Mouse (Mus musculus) midbrain, embryonic 14.5 days (tissue): Measurements from ENCODE around the gene Tsc22d3. TPM values are rescaled to one million over a fixed set of nuclear protein-coding genes. Genes with fewer than 3 reads are reported as not detected.

Experiments used
- ATAC-seq: fragments of 200-750 bp; cut with Nextera tagmentation; 2 replicates; pipeline ENCODE4 v1.8.0; 2017; ENCODE audit warnings: moderate number of reproducible peaks, moderate library complexity; ENCODE audit not compliant: low FRiP score, low TSS enrichment
- DNase-seq: peaks from one replicate; pipeline ENCODE4 v3.0.0-alpha.2; 2015
- H3K27ac ChIP-seq: fragments of 300-500 bp; sonication (generic); replicated peaks from 2 replicates; pipeline ENCODE4 v1.5.1; 2014; ENCODE audit warnings: mild to moderate bottlenecking, low read depth, low read length, moderate library complexity
- H3K27me3 ChIP-seq: fragments of 300-500 bp; sonication (generic); 2 replicates; pipeline ENCODE4 v1.6.1; 2014; ENCODE audit warnings: low read length, control low read depth, mixed read lengths; ENCODE audit not compliant: control insufficient read depth, insufficient read depth
- H3K36me3 ChIP-seq: fragments of 300-500 bp; sonication (generic); 2 replicates; pipeline ENCODE4 v1.6.1; 2014; ENCODE audit warnings: low read length, control low read depth; ENCODE audit not compliant: control insufficient read depth, insufficient read depth
- H3K4me1 ChIP-seq: fragments of 300-500 bp; sonication (generic); 2 replicates; pipeline ENCODE4 v1.6.1; 2014; ENCODE audit warnings: mild to moderate bottlenecking, antibody characterized with exemption, low read length, control low read depth; ENCODE audit not compliant: control insufficient read depth, insufficient read depth
- H3K4me2 ChIP-seq: fragments of 300-500 bp; sonication (generic); 2 replicates; pipeline ENCODE4 v1.6.1; 2014; ENCODE audit warnings: mild to moderate bottlenecking, low read length, moderate library complexity
- H3K4me3 ChIP-seq: fragments of 300-500 bp; sonication (generic); replicated peaks from 2 replicates; pipeline ENCODE4 v1.5.1; 2014; ENCODE audit warnings: low read depth, low read length
- H3K9ac ChIP-seq: fragments of 300-500 bp; sonication (generic); replicated peaks from 2 replicates; pipeline ENCODE4 v1.6.1; 2014; ENCODE audit warnings: mild to moderate bottlenecking, low read length, moderate library complexity
- H3K9me3 ChIP-seq: fragments of 300-500 bp; sonication (generic); 2 replicates; pipeline ENCODE4 v1.6.1; 2016; ENCODE audit warnings: low read length, control low read depth, mixed read lengths; ENCODE audit not compliant: control insufficient read depth
- WGBS: fragments of 180-500 bp; shearing (Covaris S2); extraction: QIAGEN DNeasy Blood & Tissue Kit; methylation state at CpG from one replicate; pipeline ENCODE4 v1.1.7; 2014; 5-methylcytosine and 5-hydroxymethylcytosine counted together
- polyA plus RNA-seq: library from polyadenylated mRNA; unstranded; fragments of >200 nt; fragmentation: Nextera tagmentation; extraction: Ambion mirVana; gene quantifications from 2 replicates; pipeline ENCODE4 v1.2.1, GENCODE M21; 2014

The Tsc22d3 gene
- polyA plus RNA-seq, 1 experiment from 2014 or later = 127 TPM

DNA sequence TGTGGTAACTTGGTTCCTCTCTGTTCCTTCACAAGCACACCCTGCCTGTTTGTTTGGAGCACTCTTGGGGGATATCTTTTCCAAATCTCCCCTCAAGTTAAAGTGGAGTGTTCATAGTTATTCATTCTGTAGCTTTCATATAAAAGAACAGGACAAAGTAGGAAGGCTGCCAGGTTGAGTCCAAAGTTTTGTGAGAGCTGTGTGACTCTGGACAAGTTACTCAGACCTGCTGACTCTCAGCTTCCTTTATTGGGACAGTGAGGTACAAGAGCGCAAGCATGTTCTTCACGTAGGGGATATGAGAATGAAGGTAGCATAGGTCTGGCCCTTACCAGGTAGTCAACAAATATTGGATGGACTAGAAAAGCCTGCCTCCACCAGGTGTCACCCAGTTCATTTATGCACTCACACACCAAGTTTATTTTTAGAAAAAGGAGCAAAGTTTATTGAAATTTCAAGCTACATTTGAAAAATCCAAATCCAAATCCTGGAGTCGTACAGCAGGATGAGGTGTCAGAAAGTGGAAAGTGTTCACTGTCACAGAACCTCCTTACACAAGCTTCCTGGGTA lies 61.3 kb downstream of the Tsc22d3 start:
- no peak overlapping the region for H3K9ac ChIP-seq
- no peak overlapping the region for H3K27ac ChIP-seq
- H3K36me3 ChIP-seq = no peaks in the 10 kb centered on the region
- peaks cover 3% of the 10 kb centered on the region; the same call in 1 of the 2 replicates for H3K27me3 ChIP-seq
- no peak for ATAC-seq
- DNase-seq = no peak
- H3K4me2 ChIP-seq = no peak overlapping the region
- WGBS = 93% methylated on average over 3 of the region's 3 CpGs
- H3K4me1 ChIP-seq = no peaks in the 10 kb centered on the region
- no peaks in the 10 kb centered on the region for H3K9me3 ChIP-seq
- no peak overlapping the region for H3K4me3 ChIP-seq

DNA sequence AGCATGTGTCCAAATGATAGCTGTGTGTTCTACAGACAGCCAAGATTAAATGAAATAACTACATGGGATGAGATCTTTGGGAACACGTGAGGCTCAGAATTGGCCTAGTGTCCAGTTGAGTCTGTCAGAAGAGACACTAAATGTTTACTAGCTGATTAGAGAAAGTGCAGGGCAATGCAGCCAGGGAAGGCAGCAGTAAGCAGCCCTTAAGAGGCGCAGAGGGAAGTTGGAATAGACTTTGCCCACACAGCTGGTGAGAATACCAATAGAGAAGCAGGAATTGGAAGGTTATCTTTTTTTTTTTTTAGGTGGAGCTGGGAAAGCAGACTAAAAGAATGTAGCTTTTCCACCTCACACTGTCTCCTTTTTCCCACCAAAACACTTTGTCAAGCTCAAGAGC lies 61.8 kb downstream of the Tsc22d3 start:
- WGBS = 80% methylated on average over 2 of the region's 2 CpGs
- ATAC-seq = no peak
- H3K27me3 ChIP-seq = no peaks in the 10 kb centered on the region

DNA sequence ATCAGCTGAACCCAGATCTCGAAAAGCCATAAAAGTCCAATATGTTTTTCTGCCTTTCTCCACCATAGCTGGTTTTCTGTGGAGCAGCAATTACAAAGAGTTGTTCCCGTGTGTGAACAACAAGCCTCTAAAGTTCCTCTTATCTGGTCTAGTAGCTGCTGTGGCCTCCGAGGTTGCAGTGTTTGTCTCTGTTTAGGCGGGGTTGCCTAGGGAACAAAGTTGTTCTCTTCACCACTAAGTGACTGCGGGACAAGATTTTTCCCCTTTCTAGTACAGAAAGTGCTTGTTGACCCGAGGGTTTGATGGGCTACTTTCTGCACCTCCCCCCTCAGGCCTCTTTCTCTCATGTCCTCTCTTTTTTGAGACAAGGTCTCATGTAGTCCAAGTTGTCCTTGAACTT lies 62.8 kb downstream of the Tsc22d3 start:
- Histone ChIP-seq H3K4me2 (no peak overlapping the region), H3K27me3 (no peaks in the 10 kb centered on the region), H3K9me3 (no peaks in the 10 kb centered on the region), H3K9ac (no peak overlapping the region), H3K36me3 (no peaks in the 10 kb centered on the region), H3K4me1 (no peaks in the 10 kb centered on the region), H3K27ac (no peak overlapping the region), H3K4me3 (no peak overlapping the region)
- ATAC-seq (no peak), DNase-seq (no peak)
- WGBS = 50% methylated on average over 6 of the region's 6 CpGs

More for the DNA sequence above, 61.8 kb downstream of the Tsc22d3 start:
- DNase-seq = no peak
- no peak overlapping the region for H3K4me2 ChIP-seq
- no peak overlapping the region for H3K9ac ChIP-seq
- no peaks in the 10 kb centered on the region for H3K9me3 ChIP-seq
- no peaks in the 10 kb centered on the region for H3K36me3 ChIP-seq
- no peak overlapping the region for H3K4me3 ChIP-seq
- no peaks in the 10 kb centered on the region for H3K4me1 ChIP-seq
- H3K27ac ChIP-seq = no peak overlapping the region

DNA sequence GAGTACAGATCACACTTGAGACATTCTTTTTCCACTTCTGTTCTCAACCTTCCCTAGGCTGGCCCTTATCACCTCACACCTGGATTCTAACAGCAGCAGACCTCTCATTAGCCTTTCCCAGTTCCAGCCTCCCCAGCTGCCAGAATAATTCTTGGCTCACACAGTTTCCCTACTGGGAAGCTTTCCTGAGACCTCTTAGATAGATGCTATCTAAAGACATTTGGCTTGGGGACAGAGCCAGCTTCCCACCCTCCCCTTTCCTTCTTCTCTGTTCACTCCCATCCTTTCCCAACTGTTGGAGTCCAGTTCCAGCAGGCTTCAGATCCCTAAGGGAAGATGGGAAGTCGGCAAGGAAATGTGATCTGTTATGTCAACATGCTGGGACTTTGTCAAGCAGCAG lies 65.0 kb downstream of the Tsc22d3 start:
- Histone ChIP-seq H3K27me3 (no peaks in the 10 kb centered on the region), H3K36me3 (no peaks in the 10 kb centered on the region), H3K9me3 (no peaks in the 10 kb centered on the region), H3K4me1 (no peaks in the 10 kb centered on the region), H3K9ac (no peak overlapping the region), H3K4me3 (no peak overlapping the region), H3K27ac (no peak overlapping the region), H3K4me2 (no peak overlapping the region)
- no peak for DNase-seq
- no peak for ATAC-seq
- 64% methylated on average over 1 of the region's 1 CpGs for WGBS

DNA sequence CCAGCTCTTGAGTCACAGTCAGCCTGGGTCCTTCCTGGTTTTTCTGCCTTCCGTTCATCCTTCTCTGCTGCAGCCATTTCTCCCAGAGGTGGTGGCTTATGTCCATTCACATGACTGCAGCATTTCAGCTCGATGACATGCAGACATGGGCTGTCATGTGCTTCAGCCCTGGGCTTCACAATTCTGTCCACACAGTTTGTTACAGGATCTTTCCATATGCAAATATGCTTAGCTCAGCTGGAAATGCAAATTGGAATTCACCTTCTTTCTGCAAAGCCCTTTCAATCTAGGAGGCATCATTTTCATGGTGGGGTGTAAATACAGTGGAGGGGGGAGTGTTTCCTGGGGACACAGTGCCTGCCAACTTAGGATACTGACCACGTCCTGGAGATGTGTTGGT lies 66.2 kb downstream of the Tsc22d3 start:
- DNase-seq (no peak), ATAC-seq (no peak)
- H3K27ac ChIP-seq = no peak overlapping the region
- 57% methylated on average over 3 of the region's 3 CpGs for WGBS
- H3K4me2 ChIP-seq = no peak overlapping the region
- H3K9me3 ChIP-seq = no peaks in the 10 kb centered on the region
- H3K9ac ChIP-seq = no peak overlapping the region
- no peak overlapping the region for H3K4me3 ChIP-seq
- H3K36me3 ChIP-seq = no peaks in the 10 kb centered on the region
- no peaks in the 10 kb centered on the region for H3K27me3 ChIP-seq
- H3K4me1 ChIP-seq = no peaks in the 10 kb centered on the region

DNA sequence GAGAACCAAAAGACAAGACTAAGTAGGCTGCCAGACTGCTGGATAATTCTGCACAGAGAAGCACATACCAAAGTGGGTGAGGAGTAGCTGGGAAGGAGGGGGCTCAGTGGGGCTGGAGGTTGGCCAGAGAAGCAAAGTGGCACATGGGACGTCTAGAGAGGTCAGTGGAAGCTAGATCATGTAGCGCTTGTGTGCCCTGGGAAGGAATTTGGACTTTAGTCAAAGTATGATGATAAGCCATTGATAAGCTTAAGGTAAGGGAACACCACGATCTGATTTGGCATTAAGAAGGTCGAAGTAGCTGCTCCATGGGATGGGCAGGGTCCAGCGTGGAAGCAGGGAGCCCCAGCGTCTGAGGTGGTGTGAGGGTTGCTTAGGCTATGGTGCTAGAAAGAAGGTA lies 68.1 kb downstream of the Tsc22d3 start:
- Histone ChIP-seq H3K9ac (no peak overlapping the region), H3K27me3 (no peaks in the 10 kb centered on the region), H3K4me1 (no peaks in the 10 kb centered on the region), H3K4me2 (no peak overlapping the region), H3K27ac (no peak overlapping the region), H3K4me3 (no peak overlapping the region), H3K36me3 (no peaks in the 10 kb centered on the region), H3K9me3 (no peaks in the 10 kb centered on the region)
- no peak for DNase-seq
- no peak for ATAC-seq
- 87% methylated on average over 6 of the region's 6 CpGs for WGBS

DNA sequence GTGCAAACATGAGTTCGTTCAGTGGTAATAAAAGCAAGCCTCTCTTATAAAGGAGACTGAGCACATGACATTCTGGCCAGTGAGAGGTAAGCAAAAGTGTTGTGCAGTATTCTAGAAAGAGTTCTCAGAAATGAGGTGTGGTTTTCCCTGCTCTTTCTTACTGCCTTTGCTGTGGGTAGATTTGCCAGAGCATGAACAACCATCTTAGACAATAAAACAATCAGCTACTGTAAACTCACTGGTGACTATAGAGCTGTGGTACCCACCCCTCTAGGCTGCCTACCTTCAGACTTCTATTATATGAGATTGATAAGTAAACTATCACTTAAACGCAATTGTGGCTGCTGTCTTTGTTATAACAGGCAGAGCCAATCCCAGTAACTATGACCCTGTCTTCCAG lies 69.1 kb downstream of the Tsc22d3 start:
- Histone ChIP-seq H3K4me1 (no peaks in the 10 kb centered on the region), H3K9ac (no peak overlapping the region), H3K4me3 (no peak overlapping the region), H3K27me3 (no peaks in the 10 kb centered on the region), H3K4me2 (no peak overlapping the region), H3K9me3 (no peaks in the 10 kb centered on the region), H3K27ac (no peak overlapping the region), H3K36me3 (no peaks in the 10 kb centered on the region)
- WGBS = 88% methylated on average over 2 of the region's 2 CpGs
- DNase-seq (no peak), ATAC-seq (no peak)

DNA sequence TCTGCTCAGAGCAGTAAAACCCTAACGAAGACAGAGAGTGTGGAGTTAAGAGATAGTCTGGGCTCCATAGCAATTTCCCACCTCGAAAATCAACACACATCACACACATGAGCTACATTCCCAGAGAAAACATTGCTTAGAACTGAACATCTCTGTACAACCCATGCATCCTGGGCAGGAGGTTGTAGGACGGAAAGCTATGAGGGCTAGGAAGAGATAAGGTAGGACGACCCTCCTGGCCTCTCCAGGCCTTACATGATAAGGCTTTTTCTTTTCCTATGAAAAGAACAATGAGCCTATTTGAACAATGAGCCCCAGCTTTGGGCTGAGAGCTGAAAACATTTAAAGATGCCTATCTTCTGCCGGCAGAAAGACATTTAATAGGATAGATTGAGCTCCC lies 69.8 kb downstream of the Tsc22d3 start:
- Histone ChIP-seq H3K9ac (no peak overlapping the region), H3K27ac (no peak overlapping the region), H3K9me3 (no peaks in the 10 kb centered on the region), H3K4me3 (no peak overlapping the region), H3K4me1 (no peaks in the 10 kb centered on the region), H3K36me3 (no peaks in the 10 kb centered on the region), H3K27me3 (no peaks in the 10 kb centered on the region), H3K4me2 (no peak overlapping the region)
- ATAC-seq (no peak), DNase-seq (no peak)
- 80% methylated on average over 5 of the region's 5 CpGs for WGBS

DNA sequence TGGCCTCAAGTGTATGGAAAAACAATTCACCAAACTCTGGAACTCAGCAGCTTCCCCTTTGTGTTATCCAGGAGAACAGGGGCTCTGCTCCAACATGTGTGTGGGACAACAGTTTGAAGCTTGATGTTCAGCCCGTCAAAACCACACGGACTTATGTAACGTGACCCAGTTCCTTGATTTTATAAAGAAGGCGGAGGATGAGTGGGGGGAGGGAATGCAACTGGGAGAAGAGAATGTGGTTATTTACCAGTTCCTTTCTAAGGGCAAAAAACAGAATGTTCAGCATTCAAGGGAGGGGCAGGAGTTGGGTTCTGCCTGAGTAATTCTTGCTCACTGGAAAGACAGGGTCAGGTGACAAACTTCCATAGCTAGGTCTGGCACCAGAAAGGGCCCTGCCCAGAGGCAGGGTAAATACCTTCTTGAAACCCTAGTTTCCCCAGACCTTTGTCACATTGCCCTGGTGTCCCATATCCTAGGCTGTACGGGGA lies 71.3 kb downstream of the Tsc22d3 start:
- no peaks in the 10 kb centered on the region for H3K4me1 ChIP-seq
- H3K27me3 ChIP-seq = no peaks in the 10 kb centered on the region
- H3K27ac ChIP-seq = no peak overlapping the region
- no peak overlapping the region for H3K9ac ChIP-seq
- 79% methylated on average over 5 of the region's 5 CpGs for WGBS
- ATAC-seq = no peak
- H3K4me2 ChIP-seq = no peak overlapping the region
- no peak for DNase-seq
- H3K4me3 ChIP-seq = no peak overlapping the region
- no peaks in the 10 kb centered on the region for H3K9me3 ChIP-seq
- no peaks in the 10 kb centered on the region for H3K36me3 ChIP-seq
